Mouse (Mus musculus) ES-E14 (cell line): ENCODE data around the gene Tmem179b. TPM values are rescaled to one million over a fixed set of nuclear protein-coding genes. Genes with fewer than 3 reads are reported as not detected.

Experiments
- DNase-seq: peaks from one replicate; pipeline ENCODE4 v3.0.0-alpha.2; 2013; ENCODE audit warnings: low read depth, low spot score
- H3K27ac ChIP-seq: 2 replicates; pipeline ENCODE4 v1.5.1; 2012; ENCODE audit warnings: low read depth, mild to moderate bottlenecking, low read length, moderate library complexity, mixed read lengths; ENCODE audit not compliant: poor library complexity, insufficient read depth, severe bottlenecking
- H3K36me3 ChIP-seq: 2 replicates; pipeline ENCODE4 v1.6.1; 2012; ENCODE audit warnings: mild to moderate bottlenecking, low read length, moderate library complexity, mixed read lengths; ENCODE audit not compliant: control insufficient read depth, poor library complexity, insufficient read depth, severe bottlenecking
- H3K4me1 ChIP-seq, 2 experiments: fragments of 150-350 bp in 1 of 2; sonication (generic) in 1 of 2; 2 replicates each; pipeline ENCODE4 v1.6.1; 2012; ENCODE audit warnings: low read length in 2 of 2, mild to moderate bottlenecking in 1 of 2, mixed read lengths in 1 of 2; ENCODE audit not compliant: control insufficient read depth in 2 of 2, insufficient read depth in 2 of 2, poor library complexity in 1 of 2
- H3K4me3 ChIP-seq, 2 experiments: fragments of 150-350 bp in 1 of 2; sonication (generic) in 1 of 2; 2 replicates each; pipeline ENCODE4 v1.5.1; 2012; ENCODE audit warnings: low read length in 2 of 2, low read depth in 1 of 2, mild to moderate bottlenecking in 1 of 2, mixed read lengths in 1 of 2; ENCODE audit not compliant: insufficient read depth in 1 of 2, poor library complexity in 1 of 2, severe bottlenecking in 1 of 2
- H3K9ac ChIP-seq: 2 replicates; pipeline ENCODE4 v1.6.1; 2012; ENCODE audit warnings: low read depth, mild to moderate bottlenecking, low read length, mixed read lengths; ENCODE audit not compliant: poor library complexity, insufficient read depth, severe bottlenecking
- H3K9me3 ChIP-seq: fragments of 150-350 bp; sonication (generic); 2 replicates; pipeline ENCODE4 v1.6.1; 2012; ENCODE audit warnings: low read depth, mild to moderate bottlenecking, low read length; ENCODE audit not compliant: control insufficient read depth, insufficient read depth
- CHD2 ChIP-seq: IDR thresholded peaks from 2 replicates; pipeline ENCODE4 v1.6.1; 2014; ENCODE audit warnings: mild to moderate bottlenecking, low read depth, low read length, inconsistent platforms
- HCFC1 ChIP-seq: IDR thresholded peaks from 2 replicates; pipeline ENCODE4 v1.6.1; 2012; ENCODE audit warnings: low read length, inconsistent platforms, borderline replicate concordance; ENCODE audit not compliant: insufficient read depth
- MAFK ChIP-seq: IDR thresholded peaks from 2 replicates; pipeline ENCODE4 v1.6.1; 2014; ENCODE audit warnings: mild to moderate bottlenecking, low read depth, low read length, inconsistent platforms; ENCODE audit not compliant: insufficient read depth
- ZC3H11A ChIP-seq: IDR thresholded peaks from 2 replicates; pipeline ENCODE4 v1.6.1; 2012; ENCODE audit warnings: low read depth, mild to moderate bottlenecking, inconsistent platforms, low read length, borderline replicate concordance
- ZNF384 ChIP-seq: IDR thresholded peaks from 2 replicates; pipeline ENCODE4 v1.6.1; 2012; ENCODE audit warnings: low read depth, low read length, inconsistent platforms
- in situ Hi-C, 2 experiments: fragments of 600-800 bp; cut with MboI; formaldehyde crosslinking; loops; one replicate each; pipeline ENCODE4 v1.15.1; 2025; ENCODE audit warnings: low sequenced_read_pairs in 2 of 2, inconsistent platforms in 1 of 2; ENCODE audit not compliant: unreplicated experiment in 2 of 2
- total RNA-seq: library from RNA; depleted of rRNA; stranded (reverse); fragments of 300-350 nt; gene quantifications from 2 replicates; pipeline ENCODE4 v1.2.3, GENCODE M21; 2012

Gene Tmem179b
- total RNA-seq, 1 experiment = 45.9 TPM

DNA sequence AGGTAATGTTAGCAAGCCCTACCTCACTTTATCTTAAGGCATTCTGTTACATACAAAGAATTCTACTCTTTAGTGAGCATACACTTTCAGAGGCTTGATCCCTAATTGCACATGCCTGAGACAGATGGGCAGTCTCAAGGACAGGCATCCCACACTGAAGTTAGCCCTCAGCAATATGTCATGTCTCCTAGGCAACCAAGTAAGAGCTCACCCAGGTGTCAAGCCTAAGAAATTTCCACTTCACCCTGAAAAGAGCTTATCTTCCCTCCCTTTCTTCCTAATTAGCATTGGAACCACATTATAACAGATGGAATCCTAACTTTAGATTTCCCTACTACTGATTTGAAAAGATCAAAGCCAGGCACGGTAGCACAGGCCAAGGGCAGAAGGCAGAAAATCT, 14.9 kb upstream of the Tmem179b start:
- Histone ChIP-seq H3K4me1 (peaks cover 0 to 8% of the 10 kb centered on the region in 2 experiments; a peak in 3 of 4 replicates), H3K9me3 (no peaks in the 10 kb centered on the region), H3K4me3 (no peak overlapping the region), H3K36me3 (peaks cover 12% of the 10 kb centered on the region), H3K27ac (no peak overlapping the region), H3K9ac (no peak overlapping the region)
- DNase-seq = no peak
- in situ Hi-C loops = no loop called here
- TF ChIP-seq HCFC1 (no peak), MAFK (no peak), CHD2 (no peak), ZNF384 (no peak), ZC3H11A (no peak)

DNA sequence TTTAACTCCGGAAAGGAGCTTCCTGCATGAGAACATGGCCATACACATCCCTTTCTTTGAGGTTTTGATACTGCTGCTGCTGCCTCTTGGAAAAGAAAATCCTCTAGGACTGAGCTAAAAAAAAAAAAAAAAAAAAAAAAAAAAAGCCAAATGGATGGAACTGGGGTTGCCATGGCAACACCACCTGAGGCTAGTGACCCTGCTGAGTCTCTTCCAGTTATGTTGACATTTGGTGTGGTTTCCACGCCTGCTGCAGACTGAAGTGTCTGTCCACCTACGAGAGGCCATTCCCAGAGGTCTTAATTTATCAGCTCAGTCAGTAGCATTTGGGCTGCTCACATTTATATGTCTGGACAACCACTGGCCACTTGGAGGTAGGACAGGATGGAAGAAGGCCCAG, 14.3 kb upstream of the Tmem179b start:
- H3K27ac ChIP-seq = no peak overlapping the region
- H3K4me3 ChIP-seq = no peak overlapping the region
- H3K9ac ChIP-seq = no peak overlapping the region
- in situ Hi-C loops = no loop called here
- peaks cover 0 to 8% of the 10 kb centered on the region in 2 experiments; a peak in 3 of 4 replicates for H3K4me1 ChIP-seq
- no peaks in the 10 kb centered on the region for H3K9me3 ChIP-seq
- DNase-seq = no peak
- peaks cover 10% of the 10 kb centered on the region for H3K36me3 ChIP-seq
- peak; percentile 95 for TF ChIP-seq ZNF384
- TF ChIP-seq CHD2 = no peak
- TF ChIP-seq MAFK = no peak

DNA sequence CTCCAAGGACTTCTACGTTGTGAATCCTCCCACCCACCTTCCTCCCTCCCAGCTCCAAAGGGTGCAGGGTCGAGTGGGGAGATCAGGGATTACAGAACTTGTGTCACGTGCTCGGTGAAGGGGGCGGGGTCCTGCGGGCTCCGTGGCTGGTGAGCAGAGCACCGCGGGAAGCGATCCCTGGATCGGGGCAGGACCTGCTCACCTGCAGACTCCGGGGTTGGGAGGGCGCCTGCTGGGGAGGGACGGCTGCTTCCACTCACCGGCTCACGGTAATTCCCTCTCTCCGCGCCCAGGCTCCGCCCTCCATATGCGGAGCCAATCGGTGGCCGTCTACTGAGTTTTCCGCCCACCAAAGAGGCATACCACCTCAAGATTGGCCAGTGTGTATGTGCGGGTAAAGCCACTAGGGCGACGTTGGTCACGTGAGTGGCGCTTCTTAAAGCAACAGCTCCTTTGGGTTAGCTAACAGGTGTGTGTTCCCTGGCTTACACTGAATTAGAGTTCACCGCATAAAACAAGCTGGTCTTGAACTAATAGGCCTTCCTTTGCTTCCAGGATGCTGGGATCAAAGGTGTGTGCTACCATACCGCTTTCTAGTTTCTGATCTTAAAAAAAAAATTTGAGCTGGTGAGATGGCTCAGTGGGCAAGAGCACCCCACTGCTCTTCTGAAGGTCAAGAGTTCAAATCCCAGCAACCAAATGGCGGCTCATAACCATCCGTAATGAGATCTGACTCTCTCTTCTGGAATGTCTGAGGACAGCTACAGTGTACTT, 11.9 kb upstream of the Tmem179b start, which contains the start of gene Taf6l:
Gene Taf6l, minus strand, starts transcription at position 410 of the 774 bp plus-strand sequence.
- Histone ChIP-seq H3K9ac (peak within 1 kb of the TSS; percentile 73), H3K27ac (peak within 1 kb of the TSS; percentile 57; the same call in 1 of the 2 replicates), H3K4me1 (peaks cover 0 to 8% of the 10 kb centered on the region in 2 experiments; a peak in 3 of 4 replicates), H3K36me3 (peaks cover 15% of the 10 kb centered on the region; the same call in 1 of the 2 replicates), H3K9me3 (no peaks in the 10 kb centered on the region), H3K4me3 (peak within 1 kb of the TSS; percentile 74 to 82)
- DNase-seq = peak; percentile 96
- no peak for TF ChIP-seq MAFK
- TF ChIP-seq ZNF384 = 0 out of 2 replicates have a peak, but pooled peaks have one; percentile 5
- in situ Hi-C loops = no loop called here

DNA sequence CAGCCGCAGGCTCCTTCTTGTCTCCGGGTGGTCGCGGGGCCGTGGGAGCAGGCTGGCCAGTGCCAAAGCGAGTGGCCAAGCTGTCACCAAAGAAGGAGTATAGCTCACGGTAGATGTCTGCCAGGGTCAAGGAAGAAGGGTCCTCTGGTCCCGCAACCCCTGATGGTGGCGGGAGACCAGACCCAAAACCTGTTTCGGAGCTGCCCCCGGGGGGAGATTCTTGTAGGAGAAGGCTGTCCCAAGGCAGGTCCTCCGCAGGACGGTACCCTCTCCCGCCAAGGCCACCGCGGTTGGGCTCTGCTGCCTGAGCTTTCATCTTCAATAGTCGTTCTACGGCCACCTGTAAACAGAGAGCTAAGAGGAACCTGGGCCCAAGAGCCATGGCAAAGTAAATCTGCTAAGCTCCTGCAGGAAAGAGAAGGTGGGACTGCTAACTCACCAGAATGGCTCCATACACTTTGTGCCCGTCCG, 719 bp upstream of the Tmem179b start:
- in situ Hi-C loops = no loop called here
- peaks cover 23% of the 10 kb centered on the region for H3K36me3 ChIP-seq
- peak overlapping the region; percentile 96 for H3K9ac ChIP-seq
- no peak for DNase-seq
- H3K9me3 ChIP-seq = no peaks in the 10 kb centered on the region
- peak overlapping the region; percentile 81 to 88 for H3K4me3 ChIP-seq
- H3K4me1 ChIP-seq = peaks cover 0 to 7% of the 10 kb centered on the region in 2 experiments; a peak in 3 of 4 replicates
- TF ChIP-seq ZC3H11A (no peak), MAFK (no peak), HCFC1 (no peak), CHD2 (no peak), ZNF384 (no peak)
- peak overlapping the region; percentile 94 for H3K27ac ChIP-seq
